Mouse (Mus musculus) left cerebral cortex, postnatal 14 days (tissue): ENCODE measurements around the gene Cs. TPM values are rescaled to one million over a fixed set of nuclear protein-coding genes. Genes with fewer than 3 reads are reported as not detected.
A peak's percentile ranks its signal among the peaks of the same experiment; 100 is the strongest.
"Not testable (repeated sequence)": the region's sequence is repeated elsewhere in the genome, so short reads cannot be mapped to it uniquely, and the experiment has no call there.

ENCODE experiments used
- DNase-seq, 2 experiments: peaks; one replicate each; pipeline ENCODE4 v3.0.0; 2021 to 2022; ENCODE audit warnings: low spot score in 2 of 2, mixed read lengths in 1 of 2
- intact Hi-C: fragments of 180-260 bp; cut with DNase I; formaldehyde crosslinking; loops from one replicate; pipeline ENCODE4 v1.15.1; 2025
- long read RNA-seq, 2 experiments: library from polyadenylated mRNA; stranded (forward); transcript quantifications; one replicate each; pipeline ENCODE4 v2.0.0; 2021
- total RNA-seq, 2 experiments: library from RNA; stranded (reverse); gene quantifications; 2 replicates each; pipeline ENCODE4 v1.2.3; 2021

Cs gene
- total RNA-seq: 100 to 1,000 TPM; 269 to 271 TPM
- long read RNA-seq, experiment 1, transcript Cs-201 (11 exons, 2,926 nt): major isoform, 309 of 359 reads
- long read RNA-seq, experiment 1, partial matches to known transcripts: 48 of 359 reads
- long read RNA-seq, experiment 1, other reads (novel, unspliced or antisense): 2 of 359 reads
- long read RNA-seq, experiment 2, transcript Cs-201 (11 exons, 2,926 nt): major isoform, 251 of 289 reads
- long read RNA-seq, experiment 2, partial matches to known transcripts: 34 of 289 reads
- long read RNA-seq, experiment 2, other reads (novel, unspliced or antisense): 4 of 289 reads

GRCm38 (mm10) chr10:128337306-128338181, at the start of gene Cs:
Gene Cs (plus strand): TSS chr10:128337734.
- DNase-seq: peak; percentile 96 to 98
- intact Hi-C loops: loop anchor here (10.0 kb wide), 1 partner anchor 117 kb away; the partner anchor contains the start of gene Smarcc2

GRCm38 (mm10) chr10:128290594-128290993, 46.9 kb upstream of the Cs start:
- DNase-seq, intact Hi-C loops: not testable (repeated sequence)

- intact Hi-C loops: no loop called here
- DNase-seq: no peak
These were observed 41.0 kb upstream of the Cs start for GRCm38 (mm10) chr10:128296370-128297090.

- intact Hi-C loops: no loop called here
- no peak for DNase-seq
These were observed 40.3 kb upstream of the Cs start for GRCm38 (mm10) chr10:128297221-128297620.

- intact Hi-C loops: no loop called here
- DNase-seq: no peak
These were observed 39.9 kb upstream of the Cs start for GRCm38 (mm10) chr10:128297622-128298021.

GRCm38 (mm10) chr10:128298243-128298642, 39.3 kb upstream of the Cs start:
- no peak for DNase-seq
- intact Hi-C loops: no loop called here

GRCm38 (mm10) chr10:128298702-128299171, 38.8 kb upstream of the Cs start, which contains the start of gene Il23a:
Gene Il23a (minus strand): TSS chr10:128298752.
- intact Hi-C loops: no loop called here
- no peak for DNase-seq

GRCm38 (mm10) chr10:128302357-128302756, 35.2 kb upstream of the Cs start:
- intact Hi-C loops: no loop called here

GRCm38 (mm10) chr10:128302785-128303125, 34.8 kb upstream of the Cs start:
- no peak for DNase-seq
- intact Hi-C loops: no loop called here

More at GRCm38 (mm10) chr10:128302357-128302756, 35.2 kb upstream of the Cs start:
- DNase-seq: no peak

GRCm38 (mm10) chr10:128303126-128304021, 34.2 kb upstream of the Cs start, which contains the start of gene Pan2:
Gene Pan2 (plus strand): TSS chr10:128303335.
- intact Hi-C loops: no loop called here
- DNase-seq: peak; percentile 100

- intact Hi-C loops: no loop called here
- no peak for DNase-seq
These were observed 27.9 kb upstream of the Cs start for GRCm38 (mm10) chr10:128309654-128310053.

GRCm38 (mm10) chr10:128310177-128310576, 27.4 kb upstream of the Cs start:
- peak in 1 of 2 experiments; percentile 25 for DNase-seq

GRCm38 (mm10) chr10:128310902-128311301, 26.6 kb upstream of the Cs start:
- DNase-seq: no peak
- intact Hi-C loops: no loop called here

More at GRCm38 (mm10) chr10:128310177-128310576, 27.4 kb upstream of the Cs start:
- intact Hi-C loops: no loop called here

GRCm38 (mm10) chr10:128315578-128315977, 22.0 kb upstream of the Cs start:
- intact Hi-C loops: no loop called here
- no peak for DNase-seq

- no peak for DNase-seq
- intact Hi-C loops: no loop called here
These were observed 15.9 kb upstream of the Cs start for GRCm38 (mm10) chr10:128321641-128322040.

GRCm38 (mm10) chr10:128322141-128323108, 15.1 kb upstream of the Cs start, which contains the start of gene Cnpy2:
Gene Cnpy2 (plus strand): TSS chr10:128322459.
- DNase-seq: peak; percentile 80 to 88
- intact Hi-C loops: no loop called here

- intact Hi-C loops: no loop called here
- no peak for DNase-seq
These were observed 14.0 kb upstream of the Cs start for GRCm38 (mm10) chr10:128323516-128323915.
